Mouse (Mus musculus) cerebellum, adult 2 months (tissue): ENCODE results near the gene Pilrb1.

Source experiments
- CTCF ChIP-seq: fragments of 200-500 bp; IDR thresholded peaks from 2 replicates; pipeline ENCODE4 v1.5.1; 2011; ENCODE audit warnings: low read depth, mild to moderate bottlenecking, control low read depth, low read length, moderate library complexity, borderline replicate concordance; ENCODE audit not compliant: insufficient read depth
- POLR2A ChIP-seq: fragments of 200-500 bp; IDR thresholded peaks from 2 replicates; pipeline ENCODE4 v1.6.1; 2011; ENCODE audit warnings: low read length, control low read depth, borderline replicate concordance; ENCODE audit not compliant: insufficient read depth

- TF ChIP-seq CTCF (no peak), POLR2A (no peak)
Observed at GRCm38 (mm10) chr5:137887666-137888065, 29.8 kb upstream of the Pilrb1 start.
